Mouse (Mus musculus) ZHBTc4 (cell line): Measurements from ENCODE around the gene Apool.

ENCODE experiments used
- DNase-seq: peaks from one replicate; pipeline ENCODE4 v3.0.0-alpha.2; 2011; ENCODE audit warnings: low read depth, low spot score

The Apool gene

DNA sequence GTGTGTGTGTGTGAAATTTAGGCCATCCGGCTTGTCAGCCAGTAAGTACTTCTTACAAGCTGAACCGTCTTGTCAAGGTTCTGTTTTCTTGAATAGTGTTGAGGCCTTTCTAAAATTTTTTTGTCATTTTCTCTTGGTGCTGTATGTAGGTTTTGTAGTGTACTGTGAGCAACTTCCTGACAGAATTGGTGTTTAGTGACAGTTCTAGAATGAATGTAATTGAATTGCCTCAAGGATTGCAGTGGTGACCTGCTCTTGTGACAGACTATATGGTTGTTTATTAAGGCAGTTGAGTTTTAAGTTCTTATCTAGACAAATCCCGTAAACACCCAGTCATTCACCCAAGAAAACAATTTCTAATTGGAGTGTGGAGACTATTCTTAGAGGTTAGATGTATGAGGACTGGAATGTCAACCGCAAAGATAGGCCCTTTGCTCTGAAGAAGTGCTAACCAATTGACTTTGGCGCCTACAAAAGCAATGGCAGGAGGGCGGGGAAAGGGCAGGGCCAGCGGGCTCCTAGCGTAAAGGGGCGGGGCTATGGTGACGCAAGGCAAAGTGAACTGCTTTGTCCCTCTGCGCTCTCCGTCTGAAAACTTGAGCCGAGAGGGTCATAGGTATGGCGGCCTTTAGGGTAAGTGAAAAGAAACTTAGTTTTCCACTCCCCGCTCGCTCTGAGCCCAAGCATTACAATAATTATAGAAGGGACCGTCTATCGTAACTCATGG, at the start of gene Apool:
Gene Apool, plus strand, starts transcription at position 531 of the 727 bp plus-strand sequence.
- DNase-seq, result peak; percentile 86

GRCm38 (mm10) chrX:112273550-112273949, 37.6 kb upstream of the Apool start:
- DNase-seq, result no peak

DNA sequence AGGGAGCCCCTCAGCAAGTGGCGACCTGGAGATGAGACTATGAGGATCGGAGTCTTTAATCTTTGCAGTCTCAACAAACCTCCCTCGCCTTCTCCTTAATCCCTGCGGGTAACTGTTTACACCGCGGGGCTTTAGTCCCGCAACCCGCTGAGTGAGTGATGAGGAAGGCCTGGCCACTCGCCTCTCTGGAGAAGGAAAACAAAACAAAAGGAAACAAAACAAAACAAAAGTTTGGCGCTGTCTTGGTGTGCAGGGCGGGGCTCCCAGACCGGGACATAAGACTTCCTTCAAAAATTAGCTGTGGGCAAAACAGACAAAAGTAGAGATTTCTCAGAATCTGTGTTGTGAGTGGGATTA, 375 bp downstream of the Apool start:
- DNase-seq, result no peak

DNA sequence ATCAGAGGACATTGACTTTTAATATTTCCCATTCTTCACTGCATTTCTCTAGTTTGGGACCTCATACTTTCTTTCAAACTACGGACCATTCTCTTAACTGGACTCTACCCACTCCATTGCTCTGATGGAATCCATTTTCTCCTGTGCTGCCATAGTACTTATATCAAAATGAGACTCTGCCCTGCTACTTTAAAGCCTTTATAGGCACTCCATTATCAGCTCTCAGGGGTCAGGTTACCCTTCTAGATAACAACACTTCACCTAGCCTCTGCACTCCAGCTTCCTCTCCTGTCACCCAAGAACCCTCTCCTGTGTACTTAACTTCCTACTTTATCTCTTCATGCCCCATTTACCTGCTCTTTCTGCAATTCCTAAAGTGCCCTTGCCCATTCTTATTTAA, 960 bp downstream of the Apool start:
- no peak for DNase-seq

DNA sequence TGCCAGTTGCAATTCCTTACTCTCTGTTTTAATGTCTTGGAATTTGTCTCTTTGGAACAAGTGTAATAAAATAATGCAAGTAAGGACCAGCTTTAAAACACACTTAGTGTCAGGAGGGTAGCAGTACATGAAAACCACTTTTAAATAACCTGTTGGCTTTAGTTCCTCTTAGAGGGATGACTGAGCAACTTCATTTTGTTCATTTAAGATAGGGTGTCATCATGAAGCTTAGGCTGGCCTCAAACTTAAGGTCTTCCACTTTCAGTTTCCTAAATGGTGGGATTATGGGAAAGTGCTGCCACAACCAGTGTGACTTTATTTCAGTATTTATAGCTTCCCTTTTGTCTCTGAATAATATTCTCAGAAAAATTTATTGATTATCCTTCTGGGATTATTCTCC, 9.1 kb downstream of the Apool start:
- no peak for DNase-seq

GRCm38 (mm10) chrX:112339486-112339885, 28.4 kb downstream of the Apool start:
- no peak for DNase-seq

DNA sequence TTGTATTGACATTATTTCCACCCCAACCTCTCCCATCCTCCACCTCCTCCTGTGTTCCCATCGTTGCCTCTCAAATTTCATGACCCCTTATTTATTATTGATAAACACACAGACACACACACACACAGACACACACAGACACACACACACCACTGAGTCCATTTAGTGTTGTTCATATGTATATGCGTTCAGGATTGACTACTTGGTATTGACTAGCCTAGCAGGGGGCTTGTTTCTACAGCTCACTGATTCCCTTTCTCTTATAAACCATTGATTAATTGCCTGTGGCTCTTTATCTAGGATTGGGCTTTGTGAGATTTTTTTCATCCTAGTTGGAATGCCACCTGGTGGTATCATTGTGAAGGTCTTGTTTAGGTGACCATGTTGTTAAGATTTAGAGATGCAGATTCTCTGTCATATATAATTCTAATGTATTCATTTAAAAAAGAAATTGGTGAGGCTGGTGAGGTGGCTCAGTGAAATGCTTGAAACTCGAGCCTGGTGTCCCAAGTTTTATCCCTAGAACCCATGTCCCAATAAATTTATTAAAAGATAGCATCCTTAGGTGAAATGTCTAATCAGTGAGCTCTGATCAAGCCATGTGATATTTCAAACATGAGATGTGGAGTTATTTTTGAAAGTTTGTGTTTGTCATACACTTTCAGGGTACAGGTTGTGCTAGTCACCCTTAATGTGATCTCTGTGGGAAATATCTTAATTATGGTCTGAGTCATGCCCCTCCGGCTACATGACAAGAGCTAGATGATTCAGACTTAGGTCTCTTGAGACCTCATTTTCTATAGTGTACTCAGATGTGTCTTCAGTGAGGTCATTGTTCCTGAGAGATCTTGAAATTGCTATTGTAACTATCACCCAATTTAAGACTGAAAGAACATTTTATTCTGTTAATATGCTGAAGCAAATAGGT, 36.6 kb downstream of the Apool start:
- DNase-seq, result no peak

GRCm38 (mm10) chrX:112348395-112348791, 37.3 kb downstream of the Apool start:
- peak; percentile 19 for DNase-seq

- peak; percentile 6 for DNase-seq
Observed at GRCm38 (mm10) chrX:112368426-112368825, 57.3 kb downstream of the Apool start.

DNA sequence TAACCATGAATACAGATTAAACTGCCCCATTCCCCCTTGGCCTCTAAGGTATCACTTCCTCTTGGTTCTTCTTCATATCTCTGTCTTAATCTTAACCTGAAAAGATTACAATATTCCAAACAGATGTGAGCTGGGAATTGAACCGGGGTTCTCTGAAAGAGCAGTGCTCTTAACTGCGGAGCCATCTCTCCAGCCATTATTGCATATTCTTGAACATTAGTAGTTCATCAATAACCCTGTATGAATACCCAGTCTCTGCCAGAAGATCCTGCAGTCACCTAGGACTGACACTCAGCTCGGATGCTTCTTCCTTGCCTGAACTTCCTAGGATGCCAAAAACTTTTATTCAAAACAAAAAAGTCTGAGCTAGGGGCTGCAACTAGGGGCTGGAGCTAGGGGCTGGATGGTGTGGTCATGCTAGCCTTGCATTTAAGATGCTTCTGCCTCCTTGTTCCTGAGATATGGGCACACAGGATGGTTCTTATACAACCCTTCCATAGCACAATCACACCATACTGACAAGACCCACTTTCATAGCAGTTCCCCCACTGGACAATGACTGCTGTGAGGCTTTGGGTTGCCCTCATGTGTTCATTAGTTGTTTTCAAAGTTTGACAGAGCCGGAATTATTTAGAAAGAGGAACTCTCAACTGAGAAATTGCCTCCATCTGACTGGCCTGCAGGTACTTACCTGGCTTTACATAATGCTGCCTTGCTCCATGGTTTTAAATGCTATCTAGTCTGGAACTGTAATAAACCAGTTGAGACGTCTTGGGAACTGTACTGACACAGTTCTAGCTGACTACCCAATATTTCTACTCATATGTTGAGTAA, 59.7 kb downstream of the Apool start:
- DNase-seq, result peak; percentile 65

DNA sequence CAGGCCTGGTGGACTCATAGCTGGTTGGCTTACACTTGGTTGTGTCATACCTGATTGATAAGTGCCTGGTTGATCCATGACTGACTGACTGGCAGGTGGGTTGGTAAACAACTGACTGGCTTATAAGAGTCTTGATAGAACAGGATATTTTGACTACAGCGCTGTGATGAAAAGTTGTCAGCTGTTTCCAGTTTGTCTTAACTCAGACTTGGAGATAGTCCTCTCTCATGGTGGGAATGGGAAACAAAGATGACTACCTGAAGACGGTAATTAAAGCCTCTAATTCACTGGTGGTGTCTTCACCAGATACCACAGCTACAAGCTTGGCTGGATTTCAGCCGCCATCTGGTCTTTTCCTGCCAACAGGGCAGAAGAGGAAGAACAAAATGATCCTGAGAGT, 95.5 kb downstream of the Apool start, which contains the start of gene Satl1:
Gene Satl1, minus strand, starts transcription at position 101 of the 400 bp plus-strand sequence.
- DNase-seq, result no peak

GRCm38 (mm10) chrX:112412309-112412708, 101.2 kb downstream of the Apool start:
- no peak for DNase-seq
